Mouse (Mus musculus) small intestine, adult 2 months (tissue): ENCODE measurements at regions not wholly inside any gene's neighbourhood (a gene's known extent, or its start where the extent isn't known, plus 50 kb on each side); places are given as distances from the start of the nearest gene placed in this dataset.

Experiments used
- H3K27ac ChIP-seq: fragments of 200-500 bp; 2 replicates; pipeline ENCODE4 v1.5.1; 2012; ENCODE audit warnings: low read depth, low read length, control low read depth, inconsistent platforms; ENCODE audit not compliant: insufficient read depth
- H3K27me3 ChIP-seq: fragments of 200-500 bp; 2 replicates; pipeline ENCODE4 v1.6.1; 2012; ENCODE audit warnings: mild to moderate bottlenecking, moderate library complexity, low read length, inconsistent platforms; ENCODE audit not compliant: control insufficient read depth, insufficient read depth
- H3K36me3 ChIP-seq: fragments of 200-500 bp; 2 replicates; pipeline ENCODE4 v1.6.1; 2012; ENCODE audit warnings: mild to moderate bottlenecking, low read length, control low read depth, inconsistent platforms; ENCODE audit not compliant: control insufficient read depth, insufficient read depth
- H3K4me1 ChIP-seq: fragments of 200-500 bp; 2 replicates; pipeline ENCODE4 v1.6.1; 2012; ENCODE audit warnings: low read length, inconsistent platforms, mixed read lengths; ENCODE audit not compliant: control insufficient read depth, insufficient read depth, insufficient read length
- H3K4me3 ChIP-seq: fragments of 200-500 bp; 2 replicates; pipeline ENCODE4 v1.5.1; 2012; ENCODE audit warnings: low read depth, mild to moderate bottlenecking, control low read depth, inconsistent platforms, low read length, moderate library complexity
- CTCF ChIP-seq: fragments of 200-500 bp; IDR thresholded peaks from 2 replicates; pipeline ENCODE4 v1.5.1; 2012; ENCODE audit warnings: low read depth, mild to moderate bottlenecking, control low read depth, inconsistent platforms, low read length, moderate library complexity, mixed read lengths; ENCODE audit not compliant: insufficient replicate concordance, insufficient read length; ENCODE audit errors: extremely low read depth
- POLR2A ChIP-seq: fragments of 200-500 bp; IDR thresholded peaks from 2 replicates; pipeline ENCODE4 v1.6.1; 2012; ENCODE audit warnings: low read depth, mild to moderate bottlenecking, control low read depth, inconsistent platforms, low read length, moderate library complexity
- WGBS: fragments of 180-500 bp; shearing (Covaris S2); methylation state at CpG from one replicate; pipeline ENCODE4 v1.1.7; 2018; 5-methylcytosine and 5-hydroxymethylcytosine counted together

DNA sequence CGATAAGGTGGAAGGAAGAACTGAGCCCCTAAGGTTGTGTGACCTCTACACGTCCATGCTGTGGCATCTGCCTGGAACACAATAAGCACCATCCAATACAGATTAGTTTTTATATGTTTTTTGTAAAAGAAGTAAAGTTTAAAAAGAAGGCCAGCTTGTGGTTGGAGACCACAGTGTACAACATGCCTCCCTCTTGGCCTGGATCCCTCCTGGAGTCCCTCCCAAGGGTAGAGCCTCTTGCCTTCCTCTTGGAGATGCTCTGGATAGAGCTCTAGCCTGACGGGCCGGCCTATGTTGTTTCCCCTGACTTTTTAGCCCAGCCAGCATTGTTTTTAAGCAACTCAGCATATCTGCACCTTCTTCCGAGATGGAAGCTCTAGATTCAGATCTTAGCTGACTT, 138.0 kb downstream of the Vegfa start:
- H3K36me3 ChIP-seq, result no peaks in the 10 kb centered on the region
- H3K27me3 ChIP-seq, result no peaks in the 10 kb centered on the region
- TF ChIP-seq CTCF (no peak), POLR2A (no peak)
- WGBS, result 91% methylated on average over 5 of the region's 5 CpGs
- H3K27ac ChIP-seq, result no peak overlapping the region
- H3K4me3 ChIP-seq, result no peak overlapping the region
- H3K4me1 ChIP-seq, result no peaks in the 10 kb centered on the region

DNA sequence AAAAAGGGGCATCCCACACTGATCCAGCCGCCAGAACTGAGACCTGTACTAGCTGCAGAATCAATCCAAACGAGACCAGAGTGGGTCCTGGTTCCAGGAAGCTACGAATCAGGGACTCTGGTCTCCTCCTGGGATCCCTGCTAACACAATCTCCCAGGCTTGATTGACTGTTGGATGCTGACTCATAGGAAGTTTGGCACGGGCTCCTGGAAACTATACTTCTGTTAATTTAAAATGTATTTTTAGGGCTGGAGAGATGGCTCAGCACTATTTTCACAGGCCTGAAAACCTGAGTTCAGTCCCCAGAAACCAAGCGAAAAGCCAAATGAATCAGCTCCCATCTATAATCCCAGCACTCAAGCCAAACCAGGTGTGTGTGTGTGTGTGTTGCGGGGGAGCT, 138.5 kb downstream of the Vegfa start:
- Histone ChIP-seq H3K27me3 (no peaks in the 10 kb centered on the region), H3K27ac (no peak overlapping the region), H3K36me3 (no peaks in the 10 kb centered on the region), H3K4me3 (no peak overlapping the region), H3K4me1 (no peaks in the 10 kb centered on the region)
- TF ChIP-seq POLR2A (no peak), CTCF (no peak)
- WGBS, result 61% methylated on average over 6 of the region's 6 CpGs

DNA sequence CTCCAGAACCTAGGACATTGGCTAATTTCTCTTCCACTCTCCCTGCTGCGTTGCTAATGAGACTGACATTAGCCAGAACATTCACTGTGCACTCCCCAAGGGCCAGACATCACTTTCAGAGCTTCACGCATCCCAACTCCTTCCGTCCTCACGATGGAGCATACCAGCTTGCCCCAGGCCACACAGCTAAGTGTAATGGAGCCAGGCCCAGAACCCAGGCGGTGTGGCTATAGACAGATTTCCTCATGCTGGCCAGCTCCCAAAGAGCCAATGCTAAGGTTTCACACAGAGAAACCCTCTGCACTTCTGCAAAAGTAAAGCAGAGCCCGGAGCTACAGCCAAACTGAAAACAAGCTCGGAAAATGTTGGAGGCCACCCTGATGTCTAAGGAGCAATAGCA, 139.1 kb downstream of the Vegfa start:
- Histone ChIP-seq H3K27me3 (no peaks in the 10 kb centered on the region), H3K4me1 (no peaks in the 10 kb centered on the region), H3K27ac (no peak overlapping the region), H3K4me3 (no peak overlapping the region), H3K36me3 (no peaks in the 10 kb centered on the region)
- WGBS, result 91% methylated on average over 7 of the region's 7 CpGs
- TF ChIP-seq POLR2A, result no peak
- TF ChIP-seq CTCF, result no peak

DNA sequence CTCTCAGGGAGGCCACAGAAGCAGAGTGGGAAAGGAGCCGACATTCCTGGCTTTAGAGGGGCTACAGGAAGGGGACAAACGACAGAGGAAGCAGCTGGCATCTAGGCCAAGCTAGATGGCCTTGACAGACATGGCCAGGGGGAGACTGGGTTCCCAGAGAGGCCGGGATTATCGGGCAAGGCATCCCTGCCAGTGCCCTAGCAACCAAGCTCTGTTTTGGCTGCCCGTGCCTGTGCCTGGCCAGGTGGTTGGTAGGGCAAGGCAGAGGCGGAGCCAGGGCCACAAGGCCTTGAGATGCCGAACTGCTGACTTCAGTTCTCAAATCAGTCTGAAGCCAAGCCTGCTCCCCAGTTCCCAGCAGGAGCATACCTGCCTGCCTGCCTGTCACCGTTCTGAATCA, 142.7 kb downstream of the Vegfa start:
- TF ChIP-seq POLR2A, result no peak
- TF ChIP-seq CTCF, result no peak
- WGBS, result 32% methylated on average over 8 of the region's 8 CpGs

DNA sequence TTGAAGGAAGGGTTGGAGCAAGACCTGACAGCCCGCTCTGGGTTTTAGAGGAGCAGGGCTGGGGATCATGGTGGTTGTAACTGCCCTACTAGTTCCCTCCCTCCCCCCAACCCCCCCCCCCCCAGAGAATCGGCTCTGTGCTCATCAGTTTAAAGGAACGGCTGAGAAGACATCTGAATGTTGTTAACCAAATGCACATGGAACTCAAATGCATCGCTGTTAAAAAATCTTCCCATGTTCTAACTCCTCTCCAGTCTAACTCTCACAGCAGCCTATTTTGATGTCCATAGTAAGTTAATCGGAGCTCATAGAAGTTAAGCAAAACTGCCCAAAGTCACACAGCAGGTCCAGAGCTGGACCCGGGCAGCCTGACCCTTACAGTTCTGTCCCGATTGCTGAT, 143.1 kb downstream of the Vegfa start:
- H3K4me1 ChIP-seq, result peaks cover 11% of the 10 kb centered on the region
- no peak overlapping the region for H3K4me3 ChIP-seq
- no peak overlapping the region for H3K27ac ChIP-seq
- no peaks in the 10 kb centered on the region for H3K27me3 ChIP-seq
- TF ChIP-seq CTCF, result no peak
- TF ChIP-seq POLR2A, result no peak
- H3K36me3 ChIP-seq, result no peaks in the 10 kb centered on the region
- WGBS, result 69% methylated on average over 7 of the region's 7 CpGs

More for the DNA sequence above, 142.7 kb downstream of the Vegfa start:
- Histone ChIP-seq H3K4me1 (peaks cover 11% of the 10 kb centered on the region), H3K27me3 (no peaks in the 10 kb centered on the region), H3K4me3 (no peak overlapping the region), H3K36me3 (no peaks in the 10 kb centered on the region), H3K27ac (no peak overlapping the region)

DNA sequence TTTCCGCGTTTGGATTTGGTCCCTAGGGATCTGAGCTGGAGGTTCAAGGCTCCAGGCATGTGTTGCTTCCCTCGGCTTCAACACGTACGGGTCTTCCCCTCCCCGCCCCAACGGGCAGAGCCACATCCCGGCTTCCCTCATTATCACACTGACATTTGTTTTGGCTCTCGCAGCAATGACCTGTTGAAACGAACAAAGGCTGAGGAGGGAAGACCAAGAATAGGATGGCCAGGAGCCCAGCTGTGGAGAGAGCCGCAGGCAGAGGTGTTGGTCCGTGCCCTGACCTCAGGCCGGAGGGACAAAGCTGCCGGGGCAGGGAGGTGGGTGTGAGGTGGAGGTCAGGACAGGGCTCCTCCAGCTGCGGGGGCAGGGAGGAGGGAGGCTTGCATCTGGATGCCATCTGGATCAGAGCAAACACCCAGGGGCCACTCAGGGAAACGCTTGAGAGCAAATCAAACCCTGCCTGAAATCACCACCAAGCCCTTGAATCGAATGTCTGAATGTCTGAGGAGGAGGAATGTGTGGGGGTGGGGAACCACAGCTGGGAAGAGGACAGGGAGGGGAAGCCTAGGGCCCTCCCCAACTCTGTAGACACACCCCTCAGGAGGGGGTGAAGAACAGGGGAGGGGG, 145.6 kb downstream of the Vegfa start:
- H3K27ac ChIP-seq, result no peak overlapping the region
- H3K27me3 ChIP-seq, result no peaks in the 10 kb centered on the region
- H3K36me3 ChIP-seq, result no peaks in the 10 kb centered on the region
- no peak overlapping the region for H3K4me3 ChIP-seq
- no peak for TF ChIP-seq POLR2A
- TF ChIP-seq CTCF, result no peak
- peaks cover 15% of the 10 kb centered on the region for H3K4me1 ChIP-seq
- 42% methylated on average over 17 of the region's 17 CpGs for WGBS

DNA sequence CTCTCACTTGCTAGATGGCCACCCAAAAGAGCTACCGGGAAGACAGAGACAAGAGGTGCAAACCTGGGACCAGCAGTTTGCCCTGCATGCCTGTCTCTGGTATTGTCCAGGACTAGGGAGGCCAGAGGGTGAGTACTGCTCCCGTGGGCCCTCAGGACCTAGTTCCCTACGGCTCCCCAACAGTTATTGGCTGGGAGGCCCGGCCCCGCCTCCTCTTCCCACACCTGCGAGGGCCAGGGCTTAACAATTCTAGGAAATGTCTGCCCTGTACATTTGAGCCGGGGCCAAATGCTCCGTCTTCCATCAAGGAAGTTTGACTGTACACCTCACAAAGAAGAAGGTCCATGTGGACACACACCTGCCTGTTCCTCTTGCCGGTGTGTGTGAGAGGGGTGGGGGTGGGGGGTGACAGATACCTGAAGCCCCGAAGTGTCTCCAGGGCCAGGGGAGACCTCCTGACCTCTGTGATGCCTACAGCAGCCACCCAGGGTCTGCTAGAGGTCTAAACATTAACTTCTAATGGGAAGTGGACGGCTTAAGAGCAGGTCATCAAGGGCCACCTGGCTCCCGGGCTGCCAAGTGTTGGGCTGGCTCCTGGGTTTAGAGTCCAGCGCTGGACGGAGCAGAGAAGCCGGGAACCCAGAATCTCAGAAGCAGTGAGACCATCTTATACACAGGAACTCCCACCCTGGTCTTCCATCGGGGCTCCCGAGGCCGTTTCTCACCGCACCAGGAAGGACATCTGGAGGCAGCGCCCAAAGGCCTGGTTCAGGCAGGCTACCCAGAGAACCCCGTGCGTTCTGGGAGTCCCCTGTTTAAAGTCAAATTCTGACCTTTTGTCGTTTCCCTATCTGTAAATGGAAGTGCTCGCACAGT, 146.5 kb downstream of the Vegfa start:
- H3K4me3 ChIP-seq, result no peak overlapping the region
- no peak overlapping the region; the same call in 1 of the 2 replicates for H3K27ac ChIP-seq
- H3K4me1 ChIP-seq, result peaks cover 15% of the 10 kb centered on the region
- no peaks in the 10 kb centered on the region for H3K36me3 ChIP-seq
- H3K27me3 ChIP-seq, result no peaks in the 10 kb centered on the region
- TF ChIP-seq POLR2A (no peak), CTCF (no peak)
- WGBS, result 33% methylated on average over 24 of the region's 24 CpGs
